Mouse (Mus musculus): ENCODE results near the gene Lrrn4cl. TPM values are rescaled to one million over a fixed set of nuclear protein-coding genes. Genes with fewer than 3 reads are reported as not detected.
"Not testable (repeated sequence)": the region's sequence is repeated elsewhere in the genome, so short reads cannot be mapped to it uniquely, and the experiment has no call there.

Lrrn4cl gene
- total RNA-seq, 2 experiments from 2014 or later, result not detected

GRCm38 (mm10) chr19:8837251-8837791, 13.2 kb upstream of the Lrrn4cl start, which contains the start of gene Bscl2:
Gene Bscl2, plus strand, starts transcription at chr19:8837467.
- ATAC-seq (replicated peaks; ENCODE audit: poor library complexity, severe bottlenecking), result peak; percentile 87

DNA sequence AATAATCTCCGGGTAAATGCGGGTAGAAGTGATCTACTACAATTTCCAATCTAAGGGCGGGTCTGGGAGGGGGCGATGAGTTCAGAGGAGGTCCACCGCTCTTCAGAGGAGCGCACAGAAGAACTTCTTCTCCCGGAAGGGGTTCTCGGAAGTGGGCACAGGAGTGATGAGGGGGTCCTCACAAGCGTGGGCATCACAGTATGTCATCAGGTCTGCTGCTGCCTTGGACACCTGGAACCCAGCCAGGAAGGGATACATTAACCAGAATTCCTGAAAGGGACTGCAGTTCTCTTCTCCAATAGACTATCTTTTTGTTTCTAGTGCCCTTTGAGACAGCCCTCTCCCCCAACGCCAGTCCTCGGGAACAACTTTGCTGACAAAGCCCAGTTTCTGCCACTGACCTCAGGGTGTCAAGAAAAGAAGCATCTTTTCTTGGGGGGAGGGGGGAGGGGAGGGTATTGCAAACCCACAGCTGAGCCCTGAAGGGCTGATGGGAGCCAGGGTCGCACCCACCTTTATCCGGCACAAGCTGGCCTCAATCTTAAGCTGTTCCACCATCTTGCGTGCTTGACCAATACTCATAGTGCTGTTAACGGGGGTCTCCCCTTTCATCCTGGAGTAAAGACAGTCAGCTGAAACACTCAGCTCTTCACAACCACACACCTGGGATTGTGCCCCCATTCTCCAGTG, 12.4 kb upstream of the Lrrn4cl start:
- ATAC-seq (replicated peaks; ENCODE audit: poor library complexity, severe bottlenecking), result no peak

- ATAC-seq (replicated peaks; ENCODE audit: poor library complexity, severe bottlenecking), result no peak
Measured at GRCm38 (mm10) chr19:8839103-8839907, 11.3 kb upstream of the Lrrn4cl start, which contains the start of gene Gng3. Gene Gng3, minus strand, starts transcription at chr19:8839194.

DNA sequence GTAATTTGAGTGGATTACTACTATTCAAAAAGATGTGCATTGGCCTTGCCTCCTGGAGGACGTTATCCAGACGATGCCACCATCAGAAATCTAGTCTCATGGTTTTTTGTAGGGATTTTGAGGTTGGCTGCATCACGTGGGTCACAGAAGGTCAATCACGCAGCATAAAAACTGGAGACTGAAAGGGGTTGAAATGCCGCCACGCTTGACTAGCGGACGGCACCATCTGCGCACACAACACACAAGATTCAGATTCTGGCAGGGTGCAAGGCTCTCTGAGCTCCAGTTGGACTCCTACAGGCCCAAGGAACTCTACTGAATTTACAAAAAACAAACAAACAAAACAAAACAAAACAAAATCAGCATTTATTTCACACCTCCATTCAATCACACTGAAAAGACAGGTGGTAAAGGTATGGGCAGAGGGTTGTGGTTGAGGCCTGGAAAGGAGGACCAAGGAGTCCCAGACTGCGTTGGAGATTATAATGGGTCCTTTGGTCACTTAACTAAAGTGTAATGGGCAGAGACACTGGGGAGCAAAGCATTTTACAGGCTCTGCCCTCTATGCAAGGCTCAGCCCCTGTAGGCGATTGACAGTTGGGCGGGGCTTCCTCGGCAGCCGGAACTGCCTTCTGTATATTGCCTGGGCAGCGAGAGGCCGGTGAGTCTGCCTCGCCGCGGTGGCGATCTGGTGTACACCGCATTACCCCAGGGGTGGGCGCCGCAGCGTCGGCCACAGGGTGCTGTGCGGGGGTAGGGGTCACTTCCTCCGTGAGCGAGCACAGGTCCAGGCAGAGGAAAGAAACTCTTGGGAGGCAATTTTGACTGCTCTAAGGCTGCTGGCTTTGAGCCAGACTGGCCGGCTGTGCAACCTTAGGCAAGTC, 10.4 kb upstream of the Lrrn4cl start:
- ATAC-seq (replicated peaks; ENCODE audit: poor library complexity, severe bottlenecking), result peak; percentile 62

DNA sequence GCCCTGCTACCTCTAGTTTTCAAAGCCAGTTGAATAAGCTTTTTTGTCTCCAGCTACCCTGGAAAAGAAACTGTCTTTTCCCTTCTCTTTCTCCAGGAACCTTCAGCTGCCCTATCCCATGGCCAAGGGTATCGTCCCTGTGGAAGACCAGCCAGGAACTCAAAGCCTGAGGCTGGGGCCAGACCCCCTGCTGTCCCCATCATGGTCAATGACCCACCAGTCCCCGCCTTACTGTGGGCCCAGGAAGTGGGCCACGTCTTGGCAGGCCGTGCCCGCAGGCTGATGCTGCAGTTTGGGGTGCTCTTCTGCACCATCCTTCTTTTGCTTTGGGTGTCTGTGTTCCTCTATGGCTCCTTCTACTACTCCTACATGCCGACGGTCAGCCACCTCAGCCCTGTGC, 9.6 kb upstream of the Lrrn4cl start:
- ATAC-seq (replicated peaks; ENCODE audit: poor library complexity, severe bottlenecking), result no peak

- no peak for ATAC-seq (replicated peaks; ENCODE audit: poor library complexity, severe bottlenecking)
Measured at GRCm38 (mm10) chr19:8842961-8843360, 7.6 kb upstream of the Lrrn4cl start.

DNA sequence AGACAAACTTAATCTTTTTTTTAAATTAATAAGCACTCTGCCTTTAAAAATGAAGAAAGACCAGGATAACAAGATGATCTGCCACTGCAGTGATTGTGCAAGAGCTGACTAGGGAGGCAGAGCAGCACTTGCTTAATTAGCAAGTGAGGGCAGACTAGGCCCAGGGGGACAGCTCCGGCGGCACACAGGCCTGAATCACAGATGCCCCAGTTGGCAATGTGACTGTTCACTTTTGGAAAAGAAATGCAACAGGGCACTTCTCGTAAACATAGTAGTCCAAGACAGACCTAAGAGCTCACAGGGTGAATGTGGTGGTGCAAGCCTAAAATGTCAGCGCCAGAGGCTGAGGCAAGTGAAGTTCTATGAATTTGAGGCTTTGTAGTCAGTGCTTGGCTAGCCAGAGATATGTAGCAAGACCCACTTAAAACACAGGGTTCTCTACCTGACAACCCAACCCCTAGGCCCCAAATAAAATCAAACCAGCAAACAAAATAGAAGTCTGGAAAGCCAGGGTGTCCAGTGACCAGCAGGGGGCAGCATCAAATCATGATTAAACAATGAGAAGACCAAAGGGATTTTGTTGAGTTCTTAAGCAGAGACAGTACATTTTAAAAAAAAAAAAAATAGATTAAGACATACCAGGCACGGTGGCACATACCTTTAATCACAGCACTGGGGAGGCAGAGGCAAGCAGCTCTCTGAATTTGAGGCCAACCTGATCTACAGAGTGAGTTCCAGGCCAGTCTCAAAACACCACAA, 6.0 kb upstream of the Lrrn4cl start:
- peak; percentile 61 for ATAC-seq (replicated peaks; ENCODE audit: poor library complexity, severe bottlenecking)

DNA sequence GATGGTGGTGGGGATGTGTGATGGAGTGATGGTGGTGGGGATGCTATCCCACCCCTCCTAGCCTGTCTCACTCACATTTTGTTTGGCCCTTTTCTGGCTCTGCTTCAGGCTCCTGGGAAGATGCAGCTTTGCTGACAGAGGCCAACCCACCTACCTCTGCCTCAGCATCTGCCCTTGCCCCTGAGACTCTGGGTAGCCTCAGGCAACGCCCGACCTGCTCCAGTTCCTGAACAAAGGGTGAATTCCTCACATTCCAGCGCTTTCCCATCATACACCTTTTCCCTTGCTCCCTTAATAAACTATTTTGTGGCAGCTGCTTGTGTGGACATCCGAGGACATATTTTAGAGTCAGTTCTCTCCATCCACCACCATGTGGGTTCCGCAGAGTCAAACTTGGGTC, 2.2 kb upstream of the Lrrn4cl start:
- no peak for ATAC-seq (replicated peaks; ENCODE audit: poor library complexity, severe bottlenecking)

- peak; percentile 27; the same call in 1 of the 2 replicates for ATAC-seq (replicated peaks; ENCODE audit: poor library complexity, severe bottlenecking)
Measured at GRCm38 (mm10) chr19:8851639-8852038, 1.1 kb downstream of the Lrrn4cl start.

DNA sequence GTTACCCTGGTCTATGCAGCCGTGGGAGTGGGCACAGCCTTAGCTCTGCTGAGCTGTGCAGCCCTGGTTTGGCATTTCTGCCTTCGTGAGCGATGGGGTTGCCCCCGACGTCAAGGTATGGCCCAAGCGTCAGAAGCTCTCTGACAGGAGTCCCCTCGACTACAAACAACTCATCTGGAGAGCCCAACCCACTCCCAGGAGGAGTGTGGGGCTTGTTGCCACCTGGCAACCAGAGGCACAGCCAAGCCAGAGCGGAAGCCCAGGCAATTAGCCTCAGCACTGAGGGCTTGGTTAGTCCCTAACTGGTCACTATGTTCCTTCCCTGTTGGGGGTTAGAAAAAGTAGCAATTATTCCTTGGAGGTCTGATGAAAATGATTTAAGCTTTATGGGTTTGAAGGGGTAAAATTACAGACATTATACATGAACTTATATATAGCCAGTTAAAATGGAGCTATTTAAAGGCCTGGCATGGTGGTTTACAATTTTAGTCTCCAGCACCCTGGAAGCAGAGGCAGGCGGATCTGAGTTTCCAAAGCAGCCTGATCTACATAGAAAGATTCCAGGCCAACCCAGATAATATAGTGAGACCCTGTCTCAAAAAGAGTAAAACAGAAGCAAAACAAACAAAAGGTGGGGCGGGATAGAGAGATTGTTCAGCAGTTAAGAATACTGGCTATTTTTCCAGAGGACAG, 1.8 kb downstream of the Lrrn4cl start:
- no peak for ATAC-seq (replicated peaks; ENCODE audit: poor library complexity, severe bottlenecking)

DNA sequence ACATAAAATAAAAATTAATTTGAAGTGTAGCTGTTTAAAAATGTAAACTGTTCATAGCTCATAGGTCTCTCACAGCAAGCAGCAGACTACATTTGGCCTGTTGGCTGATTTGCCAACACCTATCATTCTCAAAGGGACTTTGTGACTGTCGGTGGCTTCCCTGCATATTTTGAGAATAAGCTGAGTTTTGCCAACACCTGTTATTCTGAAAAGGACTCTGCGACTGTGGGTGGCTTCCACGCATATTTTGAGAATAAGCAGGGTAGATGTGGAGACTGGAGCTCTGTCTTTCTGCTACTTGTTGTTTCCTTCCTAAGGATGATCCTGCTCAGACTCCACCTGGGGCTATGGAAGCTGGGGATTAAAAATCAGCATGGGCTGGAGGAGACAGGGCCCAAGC, 2.5 kb downstream of the Lrrn4cl start:
- ATAC-seq (replicated peaks; ENCODE audit: poor library complexity, severe bottlenecking), result no peak

- peak; percentile 79 for ATAC-seq (replicated peaks; ENCODE audit: poor library complexity, severe bottlenecking)
Measured at GRCm38 (mm10) chr19:8857689-8858088, 7.1 kb downstream of the Lrrn4cl start.

- ATAC-seq (replicated peaks; ENCODE audit: poor library complexity, severe bottlenecking), result no peak
Measured at GRCm38 (mm10) chr19:8859018-8859417, 8.4 kb downstream of the Lrrn4cl start.

- no peak for ATAC-seq (replicated peaks; ENCODE audit: poor library complexity, severe bottlenecking)
Measured at GRCm38 (mm10) chr19:8864265-8864664, 13.7 kb downstream of the Lrrn4cl start.

DNA sequence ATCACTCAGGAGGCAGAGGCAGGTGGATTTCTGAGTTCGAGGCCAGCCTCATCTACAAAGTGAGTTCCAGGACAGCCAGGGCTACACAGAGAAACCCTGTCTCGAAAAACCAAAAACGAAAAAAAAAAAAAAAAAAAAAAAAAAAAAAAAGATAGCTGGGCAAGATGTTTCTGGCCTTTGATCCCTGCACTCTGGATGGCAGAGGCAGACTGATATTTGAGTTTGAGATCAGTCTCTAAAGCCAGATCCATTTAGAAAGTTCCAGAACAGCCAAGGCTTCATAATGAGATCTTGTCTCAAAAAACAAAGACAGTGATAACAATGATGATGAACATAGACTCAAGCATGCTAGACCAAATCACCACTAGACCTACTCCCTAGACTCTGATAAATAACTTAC, 19.8 kb downstream of the Lrrn4cl start:
- ATAC-seq (replicated peaks; ENCODE audit: poor library complexity, severe bottlenecking), result not testable (repeated sequence)

GRCm38 (mm10) chr19:8870838-8871237, 20.3 kb downstream of the Lrrn4cl start:
- 0 out of 2 replicates have a peak, but pooled peaks have one; percentile 19 for ATAC-seq (replicated peaks; ENCODE audit: poor library complexity, severe bottlenecking)

- peak; percentile 99 for ATAC-seq (replicated peaks; ENCODE audit: poor library complexity, severe bottlenecking)
Measured at GRCm38 (mm10) chr19:8871267-8872186, 21.0 kb downstream of the Lrrn4cl start, which contains the start of gene Ubxn1. Gene Ubxn1, plus strand, starts transcription at chr19:8871496.

Measured in granulocyte monocyte progenitor cell, adult 5-6 weeks (primary cell).